Mouse (Mus musculus) yolk sac, embryonic 10.5 days (tissue): Measurements from ENCODE around the gene Psmb1.
"Not testable (repeated sequence)": the region's sequence is repeated elsewhere in the genome, so short reads cannot be mapped to it uniquely, and the experiment has no call there.

Source experiments
- DNase-seq: peaks from one replicate; pipeline ENCODE4 v3.0.0-alpha.2; 2017; ENCODE audit warnings: low spot score

The Psmb1 gene

GRCm38 (mm10) chr17:15461921-15462495 is 37.5 kb downstream of the Psmb1 start:
- no peak for DNase-seq

- no peak for DNase-seq
These were observed 39.8 kb downstream of the Psmb1 start for GRCm38 (mm10) chr17:15459761-15460160.

GRCm38 (mm10) chr17:15456595-15456994 is 43.0 kb downstream of the Psmb1 start:
- no peak for DNase-seq

GRCm38 (mm10) chr17:15455203-15455602 is 44.3 kb downstream of the Psmb1 start:
- no peak for DNase-seq

GRCm38 (mm10) chr17:15449606-15450005 is 49.9 kb downstream of the Psmb1 start:
- no peak for DNase-seq

GRCm38 (mm10) chr17:15449144-15449543 is 50.4 kb downstream of the Psmb1 start:
- not testable (repeated sequence) for DNase-seq

- DNase-seq: no peak
These were observed 51.7 kb downstream of the Psmb1 start for GRCm38 (mm10) chr17:15447831-15448230.

- DNase-seq: no peak
These were observed 54.1 kb downstream of the Psmb1 start for GRCm38 (mm10) chr17:15445421-15445820.

GRCm38 (mm10) chr17:15440463-15441121 is 59.0 kb downstream of the Psmb1 start:
- DNase-seq: peak; percentile 44

GRCm38 (mm10) chr17:15440067-15440462 is 59.5 kb downstream of the Psmb1 start:
- no peak for DNase-seq

- no peak for DNase-seq
These were observed 64.8 kb downstream of the Psmb1 start for GRCm38 (mm10) chr17:15434748-15435147.

- no peak for DNase-seq
These were observed 67.5 kb downstream of the Psmb1 start for GRCm38 (mm10) chr17:15432036-15432435.

- DNase-seq: no peak
These were observed 68.0 kb downstream of the Psmb1 start for GRCm38 (mm10) chr17:15431551-15431950.

- no peak for DNase-seq
These were observed 68.5 kb downstream of the Psmb1 start for GRCm38 (mm10) chr17:15431021-15431514.

GRCm38 (mm10) chr17:15429937-15430336 is 69.6 kb downstream of the Psmb1 start:
- no peak for DNase-seq

- no peak for DNase-seq
These were observed 70.1 kb downstream of the Psmb1 start for GRCm38 (mm10) chr17:15429451-15429850.

GRCm38 (mm10) chr17:15425931-15426330 is 73.6 kb downstream of the Psmb1 start:
- DNase-seq: no peak
